Mouse (Mus musculus): Measurements from ENCODE around the gene E2f2. TPM values are rescaled to one million over a fixed set of nuclear protein-coding genes. Genes with fewer than 3 reads are reported as not detected.

E2f2 gene
- polyA plus RNA-seq (2015; fragmentation: Nextera tagmentation; extraction: Ambion mirVana), result 9.7 and 10.5 TPM in 2 replicates

DNA sequence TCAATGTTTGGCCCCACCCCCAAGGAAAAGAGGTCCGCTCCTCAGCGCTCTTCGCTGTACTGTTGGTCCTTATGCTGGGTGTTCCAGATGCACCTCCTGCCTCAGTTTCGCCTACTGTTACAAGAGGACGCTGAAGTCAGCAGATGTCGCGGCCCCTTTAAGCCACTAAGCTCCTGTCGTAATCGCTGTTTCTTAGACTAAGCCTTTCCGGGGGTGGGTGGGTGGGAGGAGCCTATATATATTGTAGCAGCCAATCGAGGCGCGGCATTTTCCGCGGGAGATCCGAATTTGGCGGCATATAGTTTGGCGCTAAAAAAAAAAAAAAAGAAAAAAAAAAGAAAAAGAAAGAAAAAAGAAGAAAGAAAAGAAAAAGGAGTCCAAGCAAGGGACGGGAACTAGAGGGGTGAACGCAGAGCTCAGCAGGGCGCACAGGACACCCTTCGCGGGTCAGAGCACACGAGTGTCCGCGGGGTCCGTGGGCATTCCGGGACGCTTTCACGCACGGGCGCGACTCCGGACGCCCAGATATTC, at the start of gene E2f2:
Gene E2f2 (plus strand): TSS at position 384 of the 531 bp plus-strand sequence.
- H3K9ac ChIP-seq, result peak within 1 kb of the TSS; percentile 68
- no peaks in the 10 kb centered on the region for H3K27me3 ChIP-seq
- peak within 1 kb of the TSS; percentile 71 for H3K27ac ChIP-seq
- H3K36me3 ChIP-seq, result no peaks in the 10 kb centered on the region; the same call in 1 of the 2 replicates
- WGBS, result under 1% methylated on average over 35 of the region's 35 CpGs
- peaks cover 41% of the 10 kb centered on the region for H3K4me1 ChIP-seq
- H3K9me3 ChIP-seq (replicated peaks), result no peaks in the 10 kb centered on the region
- H3K4me2 ChIP-seq, result peak within 1 kb of the TSS; percentile 98
- peak; percentile 35; the same call in 1 of the 2 replicates for ATAC-seq (replicated peaks; ENCODE audit: low FRiP score)
- peak within 1 kb of the TSS; percentile 79 for H3K4me3 ChIP-seq (replicated peaks)

DNA sequence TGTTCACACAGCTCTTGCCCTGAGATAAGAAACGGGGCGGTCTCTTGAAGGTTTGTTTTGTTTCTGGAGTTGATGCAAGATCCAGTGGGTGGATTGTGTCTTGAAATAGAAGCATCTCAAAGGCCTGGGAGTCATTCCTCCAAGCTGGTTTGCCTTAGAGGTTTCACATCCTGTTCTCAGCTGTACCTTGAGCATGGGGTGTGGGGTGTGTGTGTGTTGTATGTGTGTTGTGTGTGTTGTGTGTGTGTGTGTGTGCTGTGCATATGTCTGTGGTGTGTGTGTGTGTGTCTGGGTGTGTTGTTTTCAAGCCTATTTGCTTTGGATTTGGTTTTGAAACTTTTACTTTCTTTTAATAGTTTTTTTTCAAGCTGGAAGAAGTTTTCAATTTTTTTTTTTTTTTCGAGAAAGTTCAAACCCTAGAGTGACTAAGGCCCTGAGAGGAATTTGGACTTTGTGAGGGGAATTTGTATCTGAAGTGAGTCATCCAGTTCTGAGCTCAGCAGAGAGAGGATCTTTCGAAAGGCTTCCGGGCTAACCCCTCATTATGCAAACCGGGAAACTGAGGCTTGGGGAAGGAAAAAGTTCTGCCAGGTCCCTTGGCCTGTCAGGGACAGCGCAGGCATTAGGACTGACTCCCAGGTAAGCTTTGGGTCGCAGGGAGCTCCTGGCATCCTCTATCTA, 48.9 kb upstream of the E2f2 start:
- Histone ChIP-seq H3K4me1 (peaks cover 44% of the 10 kb centered on the region), H3K9ac (no peak overlapping the region), H3K27ac (peak overlapping the region; percentile 68), H3K27me3 (no peaks in the 10 kb centered on the region), H3K4me3 (replicated peaks) (no peak overlapping the region), H3K9me3 (replicated peaks) (no peaks in the 10 kb centered on the region), H3K36me3 (no peaks in the 10 kb centered on the region), H3K4me2 (no peak overlapping the region)
- ATAC-seq (replicated peaks; ENCODE audit: low FRiP score), result no peak
- WGBS, result 63% methylated on average over 8 of the region's 8 CpGs

- peak overlapping the region; percentile 68 for H3K27ac ChIP-seq
- H3K4me2 ChIP-seq, result no peak overlapping the region
- 82% methylated on average over 3 of the region's 3 CpGs for WGBS
Measured at GRCm38 (mm10) chr4:136123792-136124161, 48.4 kb upstream of the E2f2 start.

GRCm38 (mm10) chr4:136124581-136124980, 47.6 kb upstream of the E2f2 start:
- no peaks in the 10 kb centered on the region for H3K36me3 ChIP-seq
- H3K4me3 ChIP-seq (replicated peaks), result no peak overlapping the region
- peaks cover 36% of the 10 kb centered on the region for H3K4me1 ChIP-seq
- H3K27me3 ChIP-seq, result no peaks in the 10 kb centered on the region
- WGBS, result 97% methylated on average over 4 of the region's 4 CpGs
- H3K27ac ChIP-seq, result no peak overlapping the region
- no peak overlapping the region for H3K4me2 ChIP-seq
- no peak overlapping the region for H3K9ac ChIP-seq
- no peaks in the 10 kb centered on the region for H3K9me3 ChIP-seq (replicated peaks)
- no peak for ATAC-seq (replicated peaks; ENCODE audit: low FRiP score)

More at GRCm38 (mm10) chr4:136123792-136124161, 48.4 kb upstream of the E2f2 start:
- Histone ChIP-seq H3K27me3 (no peaks in the 10 kb centered on the region), H3K4me1 (peaks cover 44% of the 10 kb centered on the region), H3K36me3 (no peaks in the 10 kb centered on the region), H3K9ac (no peak overlapping the region), H3K9me3 (replicated peaks) (no peaks in the 10 kb centered on the region), H3K4me3 (replicated peaks) (no peak overlapping the region)
- no peak for ATAC-seq (replicated peaks; ENCODE audit: low FRiP score)

GRCm38 (mm10) chr4:136125458-136125857, 46.7 kb upstream of the E2f2 start:
- H3K4me2 ChIP-seq, result no peak overlapping the region
- no peaks in the 10 kb centered on the region for H3K9me3 ChIP-seq (replicated peaks)
- H3K27me3 ChIP-seq, result no peaks in the 10 kb centered on the region
- no peak overlapping the region for H3K27ac ChIP-seq
- no peaks in the 10 kb centered on the region for H3K36me3 ChIP-seq
- 86% methylated on average over 11 of the region's 11 CpGs for WGBS
- peaks cover 27% of the 10 kb centered on the region for H3K4me1 ChIP-seq
- no peak overlapping the region for H3K4me3 ChIP-seq (replicated peaks)
- no peak for ATAC-seq (replicated peaks; ENCODE audit: low FRiP score)
- no peak overlapping the region for H3K9ac ChIP-seq

DNA sequence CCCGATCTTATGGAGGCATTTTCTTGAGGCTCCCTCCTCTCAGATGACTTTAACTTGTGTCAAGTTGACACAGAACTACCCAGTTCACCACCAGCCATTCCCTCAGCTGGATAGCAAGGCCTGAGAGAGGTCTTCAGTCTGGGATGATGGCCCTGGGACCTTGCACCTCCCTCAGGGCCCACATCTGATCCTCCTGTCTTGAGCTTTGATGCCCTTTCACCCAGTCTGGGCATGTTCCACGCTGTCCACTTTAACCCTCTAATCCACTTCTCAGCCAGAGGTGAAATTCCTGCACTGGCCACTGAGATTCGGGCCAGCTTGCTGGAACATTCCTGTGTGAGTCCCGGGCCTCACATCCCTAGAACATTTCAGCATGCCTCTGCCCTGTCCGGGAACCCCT, 46.2 kb upstream of the E2f2 start:
- H3K9ac ChIP-seq, result no peak overlapping the region
- no peak overlapping the region for H3K4me3 ChIP-seq (replicated peaks)
- no peaks in the 10 kb centered on the region for H3K27me3 ChIP-seq
- no peak for ATAC-seq (replicated peaks; ENCODE audit: low FRiP score)
- no peaks in the 10 kb centered on the region for H3K9me3 ChIP-seq (replicated peaks)
- peaks cover 25% of the 10 kb centered on the region for H3K4me1 ChIP-seq
- H3K4me2 ChIP-seq, result no peak overlapping the region
- H3K27ac ChIP-seq, result no peak overlapping the region
- no peaks in the 10 kb centered on the region for H3K36me3 ChIP-seq
- 67% methylated on average over 5 of the region's 5 CpGs for WGBS

DNA sequence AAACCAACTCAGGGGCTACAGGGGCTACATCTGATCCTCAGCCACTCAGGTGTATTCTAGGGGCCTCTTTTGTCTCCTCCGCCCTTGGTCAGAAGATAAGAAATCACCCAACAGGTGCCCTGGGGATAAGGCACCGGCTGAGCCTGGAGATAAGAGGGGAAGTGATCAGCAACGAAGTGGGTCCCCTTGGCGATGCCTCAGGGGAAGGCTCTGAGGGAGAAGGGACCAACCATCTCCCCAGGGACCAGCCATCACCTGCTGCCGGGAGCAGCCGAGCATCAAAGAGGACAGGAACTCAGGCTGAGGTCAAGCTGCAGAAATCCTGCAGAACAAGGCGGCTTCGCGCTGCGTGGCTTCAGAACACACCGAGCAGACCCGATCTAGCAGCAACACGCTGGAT, 44.5 kb upstream of the E2f2 start:
- WGBS, result 57% methylated on average over 13 of the region's 13 CpGs
- Histone ChIP-seq H3K27me3 (no peaks in the 10 kb centered on the region), H3K4me2 (no peak overlapping the region), H3K4me3 (replicated peaks) (no peak overlapping the region), H3K4me1 (peaks cover 25% of the 10 kb centered on the region), H3K27ac (no peak overlapping the region), H3K9me3 (replicated peaks) (no peaks in the 10 kb centered on the region), H3K9ac (no peak overlapping the region), H3K36me3 (no peaks in the 10 kb centered on the region)
- no peak for ATAC-seq (replicated peaks; ENCODE audit: low FRiP score)

GRCm38 (mm10) chr4:136129842-136130241, 42.4 kb upstream of the E2f2 start:
- H3K27ac ChIP-seq, result no peak overlapping the region
- H3K9me3 ChIP-seq (replicated peaks), result no peaks in the 10 kb centered on the region
- no peak overlapping the region for H3K4me3 ChIP-seq (replicated peaks)
- H3K9ac ChIP-seq, result no peak overlapping the region
- no peaks in the 10 kb centered on the region for H3K27me3 ChIP-seq
- WGBS, result 94% methylated on average over 1 of the region's 1 CpGs
- no peak overlapping the region for H3K4me2 ChIP-seq
- H3K4me1 ChIP-seq, result peaks cover 32% of the 10 kb centered on the region
- H3K36me3 ChIP-seq, result no peaks in the 10 kb centered on the region
- no peak for ATAC-seq (replicated peaks; ENCODE audit: low FRiP score)

DNA sequence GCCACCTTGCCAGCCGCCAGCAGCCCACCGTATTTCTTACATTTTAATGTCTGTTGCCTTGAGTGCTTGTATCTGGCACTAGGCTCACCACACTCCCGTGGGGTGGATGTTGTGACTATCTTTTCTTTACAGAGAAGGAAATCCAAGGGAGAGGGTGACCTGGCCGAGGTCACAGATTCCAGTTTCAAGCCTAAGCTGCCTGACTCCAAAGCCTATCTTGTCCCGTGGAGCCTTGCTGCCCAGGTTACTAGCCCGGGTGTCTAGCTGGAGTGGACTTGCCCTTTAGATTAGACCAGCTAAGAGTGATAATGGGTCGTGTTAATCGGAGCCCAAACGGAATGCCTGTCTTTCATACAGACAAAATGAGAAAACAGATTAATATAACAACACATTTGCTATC, 38.4 kb upstream of the E2f2 start:
- Histone ChIP-seq H3K4me1 (peaks cover 45% of the 10 kb centered on the region), H3K4me2 (peak overlapping the region; percentile 74), H3K36me3 (no peaks in the 10 kb centered on the region), H3K27ac (peak overlapping the region; percentile 99), H3K9me3 (replicated peaks) (no peaks in the 10 kb centered on the region), H3K27me3 (no peaks in the 10 kb centered on the region), H3K4me3 (replicated peaks) (peak overlapping the region; percentile 44; the same call in 1 of the 2 replicates), H3K9ac (no peak overlapping the region)
- no peak for ATAC-seq (replicated peaks; ENCODE audit: low FRiP score)
- 27% methylated on average over 9 of the region's 9 CpGs for WGBS

DNA sequence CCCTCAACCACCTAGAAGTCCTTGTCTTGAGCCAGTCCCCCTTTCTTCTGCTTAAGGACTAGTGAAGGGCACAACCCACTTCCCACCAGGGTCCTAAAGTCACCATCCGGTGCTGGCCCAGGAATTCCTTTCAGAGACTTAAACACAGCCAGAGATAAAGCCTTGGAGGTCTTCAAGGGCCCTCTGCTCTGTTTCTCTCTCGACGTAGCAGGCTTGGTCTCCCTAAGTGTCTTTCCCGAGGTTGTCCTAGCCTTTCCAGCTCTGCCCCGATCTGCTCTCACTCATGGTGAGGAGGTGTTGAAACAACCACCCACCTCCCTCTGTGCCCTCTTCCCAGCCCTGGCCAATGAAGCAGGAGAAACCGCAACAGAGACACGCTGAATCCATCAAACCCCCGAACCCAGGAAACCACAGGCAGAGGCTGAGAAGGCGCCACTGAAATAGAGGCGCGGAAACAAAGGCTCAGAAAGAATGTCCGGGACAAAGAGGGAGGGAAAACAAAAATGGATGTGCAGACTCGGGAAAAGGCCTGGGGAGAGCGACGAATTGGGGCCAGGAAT, 37.7 kb upstream of the E2f2 start:
- no peak for ATAC-seq (replicated peaks; ENCODE audit: low FRiP score)
- H3K4me3 ChIP-seq (replicated peaks), result peak overlapping the region; percentile 44

DNA sequence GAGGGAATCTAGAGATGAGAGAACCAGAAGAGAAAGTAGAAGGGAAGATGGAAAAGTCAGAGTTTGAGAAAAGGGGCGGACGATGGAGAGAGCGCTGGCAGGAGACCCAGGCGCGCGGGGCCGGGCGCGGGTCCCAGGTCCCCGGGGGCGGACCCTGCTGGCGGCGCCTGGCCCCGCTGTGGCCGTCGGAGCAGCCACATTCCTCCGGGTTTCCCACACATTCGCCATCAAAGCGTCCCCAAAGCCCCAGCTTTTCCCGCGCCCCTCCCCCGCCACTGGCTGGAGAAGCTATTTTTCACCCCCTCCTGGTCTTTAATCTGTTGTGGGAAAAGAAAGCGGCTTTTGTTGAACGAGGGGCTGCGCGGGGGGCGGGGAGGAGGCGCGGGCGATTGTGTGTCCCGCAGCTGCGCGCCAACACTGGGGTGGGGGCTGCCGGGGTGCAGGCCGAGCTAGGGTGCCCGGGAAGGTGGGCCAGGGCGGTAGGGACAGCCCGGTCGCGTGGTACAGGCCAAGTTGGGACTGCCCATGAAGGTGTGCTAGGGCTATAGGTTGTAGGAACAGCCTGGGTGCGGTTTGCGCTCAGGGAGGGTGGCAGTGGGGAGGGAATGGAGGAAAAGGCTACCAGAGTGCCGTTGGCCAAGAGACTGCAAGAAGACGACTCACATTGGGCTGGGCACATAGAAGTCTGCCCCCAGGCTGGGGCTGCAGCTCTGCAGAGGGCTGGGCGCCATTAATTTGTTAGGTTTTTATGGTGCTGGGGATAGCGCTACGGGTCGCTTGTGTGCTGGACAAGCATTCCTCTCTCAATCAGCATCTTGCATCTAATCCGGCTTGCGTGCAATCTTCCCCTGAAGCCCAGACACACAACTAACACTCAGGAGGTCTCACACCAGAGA, 37.0 kb upstream of the E2f2 start:
- H3K36me3 ChIP-seq, result no peaks in the 10 kb centered on the region
- ATAC-seq (replicated peaks; ENCODE audit: low FRiP score), result peak; percentile 75
- H3K4me1 ChIP-seq, result peaks cover 57% of the 10 kb centered on the region
- peak overlapping the region; percentile 99 for H3K27ac ChIP-seq
- WGBS, result 1% methylated on average over 50 of the region's 50 CpGs
- peak overlapping the region; percentile 74 for H3K4me2 ChIP-seq
- no peaks in the 10 kb centered on the region for H3K9me3 ChIP-seq (replicated peaks)
- H3K9ac ChIP-seq, result peak overlapping the region; percentile 61
- no peaks in the 10 kb centered on the region for H3K27me3 ChIP-seq
- H3K4me3 ChIP-seq (replicated peaks), result peak overlapping the region; percentile 44

More for the DNA sequence above, 37.7 kb upstream of the E2f2 start:
- H3K9me3 ChIP-seq (replicated peaks), result no peaks in the 10 kb centered on the region
- 1% methylated on average over 15 of the region's 15 CpGs for WGBS
- peak overlapping the region; percentile 74 for H3K4me2 ChIP-seq
- H3K36me3 ChIP-seq, result no peaks in the 10 kb centered on the region
- no peaks in the 10 kb centered on the region for H3K27me3 ChIP-seq
- peak overlapping the region; percentile 99 for H3K27ac ChIP-seq
- H3K4me1 ChIP-seq, result peaks cover 52% of the 10 kb centered on the region
- peak overlapping the region; percentile 61 for H3K9ac ChIP-seq

Measured in kidney, embryonic 15.5 days (tissue).